Mouse (Mus musculus) myocyte (in vitro differentiated cells): ENCODE measurements around the gene Impdh1.

Source experiments
- POLR2A ChIP-seq: IDR thresholded peaks from one replicate; pipeline ENCODE4 v1.6.1; 2011; ENCODE audit warnings: low read depth, mild to moderate bottlenecking, control low read depth, moderate library complexity; ENCODE audit not compliant: insufficient read length
- POLR2AphosphoS2 ChIP-seq: IDR thresholded peaks from one replicate; pipeline ENCODE4 v1.6.1; 2011; ENCODE audit warnings: low read depth, control low read depth; ENCODE audit not compliant: insufficient read length
- TCF12 ChIP-seq: IDR thresholded peaks from one replicate; pipeline ENCODE4 v1.6.1; 2011; ENCODE audit warnings: mild to moderate bottlenecking, control low read depth; ENCODE audit not compliant: poor library complexity, insufficient read depth, severe bottlenecking
- USF1 ChIP-seq: IDR thresholded peaks from one replicate; pipeline ENCODE4 v1.6.1; 2011; ENCODE audit warnings: low read depth, mild to moderate bottlenecking, control low read depth, moderate library complexity

GRCm38 (mm10) chr6:29230386-29230785 lies 14.2 kb upstream of the Impdh1 start:
- no peak for TF ChIP-seq POLR2A
- TF ChIP-seq USF1: no peak
- TF ChIP-seq TCF12: no peak
- TF ChIP-seq POLR2AphosphoS2: no peak
